ENCODE assay signal across 9 mouse cellular contexts in genomic region chr2:85038336-85038735, GRCm38 (mm10). TPM values are rescaled to one million over a fixed set of nuclear protein-coding genes. Genes with fewer than 3 reads are reported as not detected.
DNase-seq lines count a peak whose midpoint lies in the region; ATAC-seq and TF ChIP-seq lines count a peak whose summit lies in the region.
"Had no signal": no experiment of that assay in that cellular context is flagged by ENCODE, and none has a peak within 500 bp of the region (broad histone marks: within the 10 kb centered on the region; RNA-seq: fewer than 3 reads in every experiment).

No protein-coding gene starts in this region.

- peak; percentile 86 for DNase-seq in heart, adult 11 months
- DNase-seq in heart, adult 18-20 months: no peak
- no peak for DNase-seq in forebrain, embryonic 14.5 days (ENCODE audit: low spot score)
- no peak for DNase-seq in urinary bladder, postnatal 14 days (ENCODE audit: low spot score)
- DNase-seq in cerebellum, adult 8-10 months: no peak
- no peak for DNase-seq in right cerebral cortex, adult 18-20 months

- no peaks in the 10 kb centered on the region; the same call in 1 of the 2 replicates for H3K27me3 ChIP-seq in E14TG2a.4 (ENCODE audit: insufficient read depth, low read length)
- no peaks in the 10 kb centered on the region for H3K27me3 ChIP-seq in forebrain, embryonic 14.5 days (replicated peaks; ENCODE audit: control insufficient read depth, insufficient read depth, low read length)
- peaks cover 8% of the 10 kb centered on the region for H3K27me3 ChIP-seq in liver, embryonic 16.5 days (ENCODE audit: control insufficient read depth, insufficient read depth, low read depth, low read length)

- TF ChIP-seq CTCF in E14TG2a.4 (conservative IDR thresholded peaks at IDR 0.05; ENCODE audit: low read length): no peak

- ATAC-seq in forebrain, embryonic 14.5 days: no peak
- ATAC-seq in liver, embryonic 16.5 days (ENCODE audit: low read depth): no peak

- H3K9me3 ChIP-seq in E14TG2a.4 (ENCODE audit: low read length): no peaks in the 10 kb centered on the region
- H3K9me3 ChIP-seq in forebrain, embryonic 14.5 days (replicated peaks; ENCODE audit: control insufficient read depth, low read length): no peaks in the 10 kb centered on the region
- no peaks in the 10 kb centered on the region for H3K9me3 ChIP-seq in liver, embryonic 16.5 days (replicated peaks; ENCODE audit: control insufficient read depth, low read length)

- WGBS in forebrain, embryonic 14.5 days: 78% methylated on average over 13 of the region's 13 CpGs
- 73% methylated on average over 13 of the region's 13 CpGs for WGBS in liver, embryonic 16.5 days (ENCODE audit: insufficient replicate concordance)

- no peak overlapping the region for H3K27ac ChIP-seq in forebrain, embryonic 14.5 days (ENCODE audit: low read depth, low read length)
- H3K27ac ChIP-seq in liver, embryonic 16.5 days (ENCODE audit: low read length): peak overlapping the region; percentile 31; the same call in 1 of the 2 replicates

- peaks cover 63% of the 10 kb centered on the region for H3K4me1 ChIP-seq in E14TG2a.4 (replicated peaks; ENCODE audit: low read depth, low read length)
- H3K4me1 ChIP-seq in forebrain, embryonic 14.5 days (ENCODE audit: control insufficient read depth, insufficient read depth, low read length): peaks cover 13% of the 10 kb centered on the region
- H3K4me1 ChIP-seq in liver, embryonic 16.5 days (ENCODE audit: control insufficient read depth, low read depth, low read length): peaks cover 15% of the 10 kb centered on the region

- peaks cover 47% of the 10 kb centered on the region for H3K36me3 ChIP-seq in E14TG2a.4 (ENCODE audit: insufficient read depth, low read length)
- peaks cover 42% of the 10 kb centered on the region for H3K36me3 ChIP-seq in forebrain, embryonic 14.5 days (ENCODE audit: control insufficient read depth, insufficient read depth, low read length)
- peaks cover 40% of the 10 kb centered on the region for H3K36me3 ChIP-seq in liver, embryonic 16.5 days (ENCODE audit: control insufficient read depth, insufficient read depth)

- H3K4me2 ChIP-seq in forebrain, embryonic 14.5 days (ENCODE audit: low read length): peak overlapping the region; percentile 74
- peak overlapping the region; percentile 84 for H3K4me2 ChIP-seq in liver, embryonic 16.5 days (ENCODE audit: low read depth, low read length)

- H3K4me3 ChIP-seq in E14TG2a.4 (replicated peaks; ENCODE audit: low read length): peak overlapping the region; percentile 94
- peak overlapping the region; percentile 80 for H3K4me3 ChIP-seq in forebrain, embryonic 14.5 days (ENCODE audit: low read depth, low read length)
- H3K4me3 ChIP-seq in liver, embryonic 16.5 days (ENCODE audit: low read depth, low read length): peak overlapping the region; percentile 86

- H3K9ac ChIP-seq in forebrain, embryonic 14.5 days (ENCODE audit: low read length): peak overlapping the region; percentile 98
- H3K9ac ChIP-seq in liver, embryonic 16.5 days (ENCODE audit: low read depth, low read length): peak overlapping the region; percentile 94

RNA-seq across cellular contexts. Expression of gene P2rx3, which starts 1.1 kb away (rescaled TPM):
- total RNA-seq in heart, adult 18-20 months (2021): under 1 TPM; 0.20 to 0.44 TPM
- polyA plus RNA-seq in forebrain, embryonic 14.5 days (2014; fragmentation: Nextera tagmentation; extraction: Ambion mirVana): 0.30 and 0.36 TPM in 2 replicates
- polyA plus RNA-seq in liver, embryonic 16.5 days (2015; fragmentation: Nextera tagmentation; extraction: Ambion mirVana): 0.46 and 0.55 TPM in 2 replicates
- total RNA-seq: common myeloid progenitor, adult 5-6 weeks had no signal

RNA-seq across cellular contexts. Expression of gene Ssrp1, which starts 1.3 kb away (rescaled TPM):
- total RNA-seq in heart, adult 18-20 months (2021): 10 to 100 TPM; 36.7 to 43.5 TPM
- polyA plus RNA-seq in forebrain, embryonic 14.5 days (2014; fragmentation: Nextera tagmentation; extraction: Ambion mirVana): 240 and 254 TPM in 2 replicates
- polyA plus RNA-seq in liver, embryonic 16.5 days (2015; fragmentation: Nextera tagmentation; extraction: Ambion mirVana): 127 and 134 TPM in 2 replicates

RNA-seq across cellular contexts. Expression of gene Tnks1bp1, which starts 9.5 kb away (rescaled TPM):
- 10 to 100 TPM; 48.1 to 51.2 TPM for total RNA-seq in heart, adult 18-20 months (2021)
- 6.7 and 10.6 TPM in 2 replicates for polyA plus RNA-seq in forebrain, embryonic 14.5 days (2014; fragmentation: Nextera tagmentation; extraction: Ambion mirVana)
- 5.4 and 6.4 TPM in 2 replicates for polyA plus RNA-seq in liver, embryonic 16.5 days (2015; fragmentation: Nextera tagmentation; extraction: Ambion mirVana)

RNA-seq across cellular contexts. Expression of gene Prg3, which starts 50.3 kb away (rescaled TPM):
- not detected for total RNA-seq in heart, adult 18-20 months (2021)
- not detected in 2 replicates for polyA plus RNA-seq in forebrain, embryonic 14.5 days (2014; fragmentation: Nextera tagmentation; extraction: Ambion mirVana)
- 5.0 and 5.6 TPM in 2 replicates for polyA plus RNA-seq in liver, embryonic 16.5 days (2015; fragmentation: Nextera tagmentation; extraction: Ambion mirVana)

RNA-seq across cellular contexts. Expression of gene Prg2, which starts 58.1 kb away (rescaled TPM):
- total RNA-seq in heart, adult 18-20 months (2021): not detected
- not detected in 2 replicates for polyA plus RNA-seq in forebrain, embryonic 14.5 days (2014; fragmentation: Nextera tagmentation; extraction: Ambion mirVana)
- polyA plus RNA-seq in liver, embryonic 16.5 days (2015; fragmentation: Nextera tagmentation; extraction: Ambion mirVana): 71.0 and 84.0 TPM in 2 replicates
